Mouse (Mus musculus) hematopoietic stem cell, adult 5-6 weeks (primary cell): ENCODE results near the gene Rbm19. TPM values are rescaled to one million over a fixed set of nuclear protein-coding genes. Genes with fewer than 3 reads are reported as not detected.

Source experiments
- ATAC-seq, 2 experiments: fragments of 125-278 bp in 1 of 2; replicated peaks in 1 of 2; 2 replicates each; pipeline ENCODE4 v1.8.0; 2016 to 2017; ENCODE audit warnings: inconsistent platforms in 2 of 2, mild to moderate bottlenecking in 2 of 2, moderate number of reproducible peaks in 2 of 2, low read depth in 1 of 2, moderate TSS enrichment in 1 of 2; ENCODE audit not compliant: low FRiP score in 2 of 2, poor library complexity in 2 of 2, severe bottlenecking in 2 of 2, insufficient read depth in 1 of 2, low TSS enrichment in 1 of 2
- total RNA-seq: library from RNA; stranded (forward); fragments of 172-1452, 232-1000 nt; gene quantifications from 2 replicates; pipeline ENCODE4 v1.2.3, GENCODE M21; 2017

Gene Rbm19
- total RNA-seq, 1 experiment from 2014 or later = 17.3 TPM

GRCm38 (mm10) chr5:120155672-120156071 is 39.4 kb downstream of the Rbm19 start:
- ATAC-seq = no peak

- ATAC-seq = no peak
Observed at GRCm38 (mm10) chr5:120156166-120156909, 40.1 kb downstream of the Rbm19 start.

- ATAC-seq = no peak
Observed at GRCm38 (mm10) chr5:120157115-120157514, 40.9 kb downstream of the Rbm19 start.

GRCm38 (mm10) chr5:120158476-120158875 is 42.2 kb downstream of the Rbm19 start:
- ATAC-seq = no peak

- ATAC-seq = no peak
Observed at GRCm38 (mm10) chr5:120160923-120161658, 44.8 kb downstream of the Rbm19 start.

- no peak for ATAC-seq
Observed at GRCm38 (mm10) chr5:120162689-120163088, 46.4 kb downstream of the Rbm19 start.

GRCm38 (mm10) chr5:120163428-120163827 is 47.2 kb downstream of the Rbm19 start:
- ATAC-seq = no peak

- ATAC-seq = no peak
Observed at GRCm38 (mm10) chr5:120164450-120164849, 48.2 kb downstream of the Rbm19 start.

GRCm38 (mm10) chr5:120165061-120165942 is 49.0 kb downstream of the Rbm19 start:
- ATAC-seq = peak in 1 of 2 experiments; percentile 44; a peak in 1 of 4 replicates

- ATAC-seq = peak; percentile 22 to 42; a peak in 2 of 4 replicates
Observed at GRCm38 (mm10) chr5:120167787-120168325, 51.6 kb downstream of the Rbm19 start.

GRCm38 (mm10) chr5:120171865-120172728 is 55.8 kb downstream of the Rbm19 start:
- ATAC-seq = no peak

- no peak for ATAC-seq
Observed at GRCm38 (mm10) chr5:120172729-120173101, 56.5 kb downstream of the Rbm19 start.

- no peak for ATAC-seq
Observed at GRCm38 (mm10) chr5:120174317-120174716, 58.1 kb downstream of the Rbm19 start.

GRCm38 (mm10) chr5:120175217-120175616 is 59.0 kb downstream of the Rbm19 start:
- no peak for ATAC-seq

GRCm38 (mm10) chr5:120176246-120177065 is 60.2 kb downstream of the Rbm19 start:
- peak in 1 of 2 experiments; percentile 12; a peak in 1 of 4 replicates for ATAC-seq

- no peak for ATAC-seq
Observed at GRCm38 (mm10) chr5:120177066-120177340, 60.7 kb downstream of the Rbm19 start.
